Mouse (Mus musculus): Measurements from ENCODE around the gene Gm5624.
"Not testable (repeated sequence)": the region's sequence is repeated elsewhere in the genome, so short reads cannot be mapped to it uniquely, and the experiment has no call there.

The Gm5624 gene

GRCm38 (mm10) chr14:44627737-44628136 lies at the start of gene Gm5624:
TSS of gene Gm5624 (minus strand) at chr14:44627938.
- DNase-seq (ENCODE audit: low read depth) = not testable (repeated sequence)

GRCm38 (mm10) chr14:44591765-44592164 lies 36.0 kb downstream of the Gm5624 start:
- DNase-seq (ENCODE audit: low read depth) = not testable (repeated sequence)

- not testable (repeated sequence) for DNase-seq (ENCODE audit: low read depth)
These were observed 44.9 kb downstream of the Gm5624 start, which contains the start of gene Gm8247 for GRCm38 (mm10) chr14:44582853-44583252. TSS of gene Gm8247 (plus strand) at chr14:44583153.

- DNase-seq (ENCODE audit: low read depth) = not testable (repeated sequence)
These were observed 79.8 kb downstream of the Gm5624 start for GRCm38 (mm10) chr14:44547961-44548360.

GRCm38 (mm10) chr14:44517976-44518375 lies 109.8 kb downstream of the Gm5624 start, which contains the start of gene Gm17093:
TSS of gene Gm17093 (plus strand) at chr14:44518276.
- DNase-seq (ENCODE audit: low read depth) = not testable (repeated sequence)
